Mouse (Mus musculus) kidney, postnatal 0 days (tissue): ENCODE results near the gene Srp9. TPM values are rescaled to one million over a fixed set of nuclear protein-coding genes. Genes with fewer than 3 reads are reported as not detected.

ENCODE experiments used
- ATAC-seq: fragments of 200-750 bp; cut with Nextera tagmentation; replicated peaks from 2 replicates; pipeline ENCODE4 v1.8.0; 2017; ENCODE audit warnings: low read depth, moderate number of reproducible peaks, moderate TSS enrichment, moderate library complexity; ENCODE audit not compliant: low FRiP score
- DNase-seq: peaks from one replicate; pipeline ENCODE4 v3.0.0-alpha.2; 2016; ENCODE audit warnings: low spot score
- H3K27ac ChIP-seq: fragments of 300-500 bp; sonication (generic); 2 replicates; pipeline ENCODE4 v1.5.1; 2014; ENCODE audit warnings: mild to moderate bottlenecking
- H3K27me3 ChIP-seq: fragments of 300-500 bp; sonication (generic); 2 replicates; pipeline ENCODE4 v1.6.1; 2014; ENCODE audit warnings: low read length, mixed read lengths; ENCODE audit not compliant: insufficient read depth
- H3K36me3 ChIP-seq: fragments of 300-500 bp; sonication (generic); 2 replicates; pipeline ENCODE4 v1.6.1; 2014; ENCODE audit warnings: low read length, mixed read lengths; ENCODE audit not compliant: insufficient read depth
- H3K4me1 ChIP-seq: fragments of 300-500 bp; sonication (generic); replicated peaks from 2 replicates; pipeline ENCODE4 v1.6.1; 2014; ENCODE audit warnings: antibody characterized with exemption, low read length, mixed read lengths; ENCODE audit not compliant: insufficient read depth
- H3K4me2 ChIP-seq: fragments of 300-500 bp; sonication (generic); 2 replicates; pipeline ENCODE4 v1.6.1; 2014; ENCODE audit warnings: mild to moderate bottlenecking, low read length, moderate library complexity, mixed read lengths
- H3K4me3 ChIP-seq: fragments of 300-500 bp; sonication (generic); replicated peaks from 2 replicates; pipeline ENCODE4 v1.5.1; 2014; ENCODE audit warnings: low read depth, low read length
- H3K9ac ChIP-seq: fragments of 300-500 bp; sonication (generic); 2 replicates; pipeline ENCODE4 v1.6.1; 2014; ENCODE audit warnings: low read depth, low read length
- H3K9me3 ChIP-seq: fragments of 300-500 bp; sonication (generic); replicated peaks from 2 replicates; pipeline ENCODE4 v1.6.1; 2016; ENCODE audit warnings: low read length, inconsistent platforms, mixed read lengths
- CTCF ChIP-seq: IDR thresholded peaks from 2 replicates; pipeline ENCODE4 v1.5.1; 2016; ENCODE audit warnings: antibody characterized with exemption, low read depth, mild to moderate bottlenecking, moderate library complexity
- WGBS: fragments of 180-500 bp; shearing (Covaris S2); extraction: QIAGEN DNeasy Blood & Tissue Kit; methylation state at CpG from one replicate; pipeline ENCODE4 v1.1.7; 2014; 5-methylcytosine and 5-hydroxymethylcytosine counted together
- polyA plus RNA-seq: library from polyadenylated mRNA; unstranded; fragments of >200 nt; fragmentation: Nextera tagmentation; extraction: Ambion mirVana; gene quantifications from 2 replicates; pipeline ENCODE4 v1.2.1, GENCODE M21; 2015

The Srp9 gene
- polyA plus RNA-seq, 1 experiment from 2014 or later: 225 TPM

DNA sequence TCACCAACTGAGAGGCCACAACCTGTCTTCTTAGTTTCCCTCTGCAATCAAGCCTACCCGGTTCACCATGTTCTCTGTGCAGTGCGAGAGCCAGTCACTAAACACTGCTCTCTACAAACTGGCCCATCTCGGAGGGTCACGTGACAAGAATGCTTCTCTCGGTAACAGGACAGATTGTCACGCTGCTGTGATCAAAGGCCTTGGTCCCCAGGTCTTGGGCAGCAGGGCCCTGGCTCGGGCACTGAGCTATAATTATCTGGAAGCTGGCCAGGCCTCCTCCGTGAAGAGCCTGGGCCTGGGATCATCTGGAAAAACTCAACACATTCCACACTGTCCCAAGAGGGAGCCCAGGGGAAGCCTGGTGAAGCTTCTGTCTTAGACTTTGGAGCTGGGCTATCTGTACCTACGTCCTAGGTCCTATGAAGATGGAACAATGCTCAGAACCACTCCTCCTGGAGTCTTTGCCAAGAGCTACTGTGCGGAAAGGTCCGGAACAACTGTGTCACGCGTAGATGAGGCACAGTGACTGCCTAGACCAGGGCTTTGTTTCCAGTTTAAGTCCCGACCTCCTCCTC, 35.6 kb upstream of the Srp9 start:
- Histone ChIP-seq H3K36me3 (no peaks in the 10 kb centered on the region), H3K9me3 (no peaks in the 10 kb centered on the region), H3K27ac (peak overlapping the region; percentile 66; the same call in 1 of the 2 replicates), H3K4me2 (no peak overlapping the region), H3K27me3 (no peaks in the 10 kb centered on the region), H3K4me3 (no peak overlapping the region), H3K4me1 (peaks cover 30% of the 10 kb centered on the region), H3K9ac (no peak overlapping the region)
- ATAC-seq (0 out of 2 replicates have a peak, but pooled peaks have one; percentile 40), DNase-seq (peak; percentile 54)
- 31% methylated on average over 14 of the region's 14 CpGs for WGBS
- TF ChIP-seq CTCF: no peak

DNA sequence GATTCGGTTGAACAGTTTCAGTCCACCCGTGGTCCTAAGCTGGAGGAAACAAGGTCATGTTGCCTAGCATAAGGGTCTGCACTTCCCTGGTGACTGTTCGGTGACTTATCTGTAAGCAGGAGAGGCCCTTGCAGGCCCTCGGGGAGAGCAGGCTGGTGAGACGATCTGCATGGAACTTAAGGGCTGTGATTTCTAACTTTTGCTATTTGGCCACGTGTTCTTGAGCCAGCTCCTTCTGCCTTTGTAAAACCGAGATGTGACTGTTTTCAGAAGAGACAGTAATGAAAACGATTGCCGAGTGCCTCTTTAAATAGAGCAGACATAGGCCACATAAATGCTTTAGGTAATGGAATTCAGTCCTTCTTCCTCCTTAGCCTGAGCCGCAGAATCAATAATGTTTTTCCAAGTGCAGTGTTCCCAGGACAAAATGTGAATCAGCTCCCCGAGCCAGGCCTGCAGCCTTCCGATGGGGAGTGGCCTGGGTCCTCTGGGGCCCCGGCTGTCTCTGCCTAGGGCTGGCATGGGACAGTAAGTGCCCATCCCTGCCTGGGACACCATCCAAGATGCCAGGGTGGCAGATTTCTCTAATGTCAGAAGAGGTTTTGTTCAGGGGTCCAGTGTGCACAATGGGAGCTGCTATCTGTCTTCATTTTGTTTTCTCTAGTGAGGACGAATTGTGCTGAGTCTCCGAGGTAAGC, 34.8 kb upstream of the Srp9 start:
- TF ChIP-seq CTCF: no peak
- no peak for ATAC-seq
- DNase-seq: no peak
- Histone ChIP-seq H3K36me3 (no peaks in the 10 kb centered on the region), H3K27ac (peak overlapping the region; percentile 66), H3K27me3 (no peaks in the 10 kb centered on the region), H3K9me3 (no peaks in the 10 kb centered on the region), H3K4me3 (no peak overlapping the region), H3K4me1 (peaks cover 34% of the 10 kb centered on the region), H3K4me2 (no peak overlapping the region), H3K9ac (no peak overlapping the region)
- WGBS: 46% methylated on average over 15 of the region's 15 CpGs

DNA sequence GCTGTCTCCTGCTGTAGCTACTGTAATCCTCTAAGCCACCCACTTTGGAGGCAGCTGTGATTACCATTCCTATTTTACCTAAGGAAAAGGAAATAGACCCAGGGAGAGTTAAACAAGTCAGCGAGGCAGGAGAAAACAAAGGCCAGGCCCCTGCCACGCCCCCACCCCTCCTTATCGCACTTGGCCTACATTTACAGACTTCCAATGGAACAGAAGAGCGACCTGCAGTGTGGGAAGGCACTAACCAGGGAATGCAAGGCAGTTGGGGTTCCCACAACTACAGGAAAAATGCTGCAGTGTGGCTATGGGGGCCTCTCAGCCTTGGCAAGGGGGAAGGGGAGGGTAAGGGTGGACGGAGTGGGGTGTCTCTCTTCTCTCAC, 34.2 kb upstream of the Srp9 start:
- H3K9ac ChIP-seq: no peak overlapping the region
- DNase-seq (no peak), ATAC-seq (no peak)
- WGBS: 32% methylated on average over 5 of the region's 5 CpGs
- no peak overlapping the region for H3K4me2 ChIP-seq
- no peaks in the 10 kb centered on the region for H3K9me3 ChIP-seq
- H3K4me1 ChIP-seq: peaks cover 38% of the 10 kb centered on the region
- 0 out of 2 replicates have a peak overlapping the region, but pooled peaks have one; percentile 36 for H3K27ac ChIP-seq
- H3K27me3 ChIP-seq: no peaks in the 10 kb centered on the region
- no peaks in the 10 kb centered on the region for H3K36me3 ChIP-seq
- no peak for TF ChIP-seq CTCF
- no peak overlapping the region for H3K4me3 ChIP-seq

DNA sequence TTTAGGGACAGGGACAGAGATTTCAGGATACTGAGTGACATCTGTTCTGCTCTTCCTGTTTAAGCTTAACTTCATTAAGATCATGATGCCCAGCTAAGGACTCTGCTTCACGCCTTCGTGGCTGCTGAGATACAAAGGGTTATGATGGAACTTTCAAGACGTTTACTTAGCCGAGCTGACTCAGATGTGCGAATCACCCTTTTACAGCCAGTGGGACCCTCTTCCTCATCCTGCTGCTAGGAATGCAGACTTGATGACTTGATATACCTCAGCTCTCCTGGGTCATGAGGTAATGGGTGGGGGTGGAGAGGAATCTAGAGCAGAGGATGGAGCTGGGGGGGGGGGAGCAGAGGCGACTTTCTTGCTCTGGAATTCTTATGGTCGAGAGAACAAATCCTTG, 33.3 kb upstream of the Srp9 start:
- TF ChIP-seq CTCF: no peak
- Histone ChIP-seq H3K4me3 (no peak overlapping the region), H3K9me3 (no peaks in the 10 kb centered on the region), H3K27me3 (no peaks in the 10 kb centered on the region), H3K36me3 (no peaks in the 10 kb centered on the region), H3K27ac (peak overlapping the region; percentile 39), H3K4me2 (no peak overlapping the region), H3K9ac (no peak overlapping the region), H3K4me1 (peaks cover 42% of the 10 kb centered on the region)
- DNase-seq (no peak), ATAC-seq (no peak)
- 32% methylated on average over 7 of the region's 7 CpGs for WGBS

DNA sequence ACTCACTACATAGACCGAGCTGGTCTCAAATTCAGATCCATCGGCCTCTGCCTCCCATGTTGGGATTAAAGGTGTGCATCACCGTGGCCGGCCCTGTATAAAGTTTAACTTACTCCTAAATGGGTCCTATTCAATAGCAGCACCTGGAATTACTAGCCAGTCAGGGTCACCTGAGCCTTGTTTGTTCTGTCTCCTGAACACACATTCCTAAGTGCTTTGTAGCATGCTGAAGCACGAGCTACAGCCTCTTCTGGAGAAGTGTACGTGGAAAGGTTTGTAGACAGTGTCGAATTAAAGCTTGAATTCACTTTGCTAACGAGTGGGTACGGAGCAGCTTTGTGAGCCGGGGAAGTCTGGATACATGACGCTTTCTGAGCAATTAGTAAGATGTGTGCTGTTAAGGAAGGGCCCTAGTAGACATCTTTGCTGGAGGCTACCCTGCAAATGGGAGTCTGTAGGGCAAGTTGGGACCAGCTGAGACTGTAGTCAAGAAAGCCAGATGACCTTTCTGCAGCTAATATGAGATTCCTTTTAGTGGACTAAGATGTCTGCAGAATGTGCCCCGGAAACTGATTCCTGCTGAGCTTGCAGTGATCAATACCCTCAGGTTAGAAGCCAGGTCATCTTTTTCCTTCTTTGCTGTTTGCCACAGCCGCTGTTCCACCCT, 32.7 kb upstream of the Srp9 start:
- H3K27me3 ChIP-seq: no peaks in the 10 kb centered on the region
- no peaks in the 10 kb centered on the region for H3K36me3 ChIP-seq
- H3K9ac ChIP-seq: no peak overlapping the region
- no peak overlapping the region for H3K4me2 ChIP-seq
- WGBS: 56% methylated on average over 13 of the region's 13 CpGs
- ATAC-seq: no peak
- no peaks in the 10 kb centered on the region for H3K9me3 ChIP-seq
- DNase-seq: no peak
- no peak for TF ChIP-seq CTCF
- H3K4me1 ChIP-seq: peaks cover 42% of the 10 kb centered on the region
- H3K27ac ChIP-seq: peak overlapping the region; percentile 39; the same call in 1 of the 2 replicates
- H3K4me3 ChIP-seq: no peak overlapping the region

DNA sequence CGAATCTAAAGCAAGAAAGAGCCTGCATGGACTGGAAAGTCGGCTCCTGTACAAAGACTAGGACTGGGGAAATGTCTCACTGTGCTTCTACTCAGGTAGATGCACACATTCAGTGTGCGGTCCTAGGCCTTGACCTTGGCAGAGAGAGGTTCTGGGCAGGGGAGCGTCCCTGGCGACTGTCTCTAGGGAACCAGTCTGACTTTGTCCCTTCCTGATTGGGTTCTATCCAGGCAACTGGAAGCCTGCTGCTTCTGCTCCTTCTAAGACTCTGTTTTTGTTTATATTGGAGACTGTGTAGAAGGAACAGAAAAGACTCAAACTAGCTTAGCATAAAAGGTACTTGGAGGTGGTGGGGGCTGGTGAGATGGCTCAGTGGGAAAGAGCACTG, 32.1 kb upstream of the Srp9 start:
- no peak for ATAC-seq
- no peak overlapping the region for H3K9ac ChIP-seq
- no peak for DNase-seq
- H3K4me3 ChIP-seq: no peak overlapping the region
- no peak overlapping the region for H3K4me2 ChIP-seq
- 68% methylated on average over 5 of the region's 5 CpGs for WGBS
- H3K27me3 ChIP-seq: no peaks in the 10 kb centered on the region
- H3K4me1 ChIP-seq: peaks cover 42% of the 10 kb centered on the region
- 0 out of 2 replicates have a peak overlapping the region, but pooled peaks have one; percentile 39 for H3K27ac ChIP-seq
- H3K9me3 ChIP-seq: no peaks in the 10 kb centered on the region
- no peaks in the 10 kb centered on the region for H3K36me3 ChIP-seq
- no peak for TF ChIP-seq CTCF
